Mouse (Mus musculus) hindbrain, embryonic 10.5 days (tissue): Measurements from ENCODE around the gene Slc4a7. TPM values are rescaled to one million over a fixed set of nuclear protein-coding genes. Genes with fewer than 3 reads are reported as not detected.
"Not testable (repeated sequence)": the region's sequence is repeated elsewhere in the genome, so short reads cannot be mapped to it uniquely, and the experiment has no call there.

Experiments
- DNase-seq: peaks from one replicate; pipeline ENCODE4 v3.0.0-alpha.2; 2017; ENCODE audit warnings: low spot score
- H3K27ac ChIP-seq: fragments of 300-500 bp; sonication (generic); 2 replicates; pipeline ENCODE4 v1.5.1; 2016; ENCODE audit warnings: mild to moderate bottlenecking, moderate library complexity
- H3K27me3 ChIP-seq: fragments of 300-500 bp; sonication (generic); 2 replicates; pipeline ENCODE4 v1.6.1; 2016; ENCODE audit warnings: mild to moderate bottlenecking; ENCODE audit not compliant: poor library complexity, insufficient read depth, severe bottlenecking
- H3K36me3 ChIP-seq: fragments of 300-500 bp; sonication (generic); 2 replicates; pipeline ENCODE4 v1.6.1; 2016; ENCODE audit warnings: mild to moderate bottlenecking, moderate library complexity
- H3K4me1 ChIP-seq: fragments of 300-500 bp; sonication (generic); replicated peaks from 2 replicates; pipeline ENCODE4 v1.6.1; 2016; ENCODE audit warnings: mild to moderate bottlenecking
- H3K4me3 ChIP-seq: fragments of 300-500 bp; sonication (generic); 2 replicates; pipeline ENCODE4 v1.5.1; 2016; ENCODE audit warnings: mild to moderate bottlenecking, moderate library complexity
- H3K9me3 ChIP-seq: fragments of 300-500 bp; sonication (generic); 2 replicates; pipeline ENCODE4 v1.6.1; 2016; ENCODE audit warnings: mild to moderate bottlenecking, moderate library complexity
- WGBS: fragments of 180-500 bp; shearing (Covaris S2); methylation state at CpG from one replicate; pipeline ENCODE4 v1.1.7; 2016; 5-methylcytosine and 5-hydroxymethylcytosine counted together
- polyA plus RNA-seq: library from polyadenylated mRNA; unstranded; fragments of >200 nt; fragmentation: Nextera tagmentation; extraction: Ambion mirVana; gene quantifications from 2 replicates; pipeline ENCODE4 v1.2.1, GENCODE M21; 2016

Slc4a7 gene
- polyA plus RNA-seq, 1 experiment from 2014 or later = 28.3 TPM

GRCm38 (mm10) chr14:14709021-14709420 lies 6.9 kb downstream of the Slc4a7 start:
- WGBS = 80% methylated on average over 1 of the region's 1 CpGs
- peaks cover 54% of the 10 kb centered on the region for H3K36me3 ChIP-seq
- no peaks in the 10 kb centered on the region for H3K27me3 ChIP-seq
- no peak for DNase-seq
- H3K4me1 ChIP-seq = peaks cover 28% of the 10 kb centered on the region
- H3K9me3 ChIP-seq = no peaks in the 10 kb centered on the region
- H3K4me3 ChIP-seq = no peak overlapping the region
- no peak overlapping the region for H3K27ac ChIP-seq

- Histone ChIP-seq H3K4me3 (no peak overlapping the region), H3K4me1 (no peaks in the 10 kb centered on the region), H3K36me3 (peaks cover 41% of the 10 kb centered on the region), H3K27ac (no peak overlapping the region), H3K9me3 (no peaks in the 10 kb centered on the region), H3K27me3 (no peaks in the 10 kb centered on the region)
- DNase-seq = no peak
Observed at GRCm38 (mm10) chr14:14714130-14714529, 12.1 kb downstream of the Slc4a7 start.

GRCm38 (mm10) chr14:14715794-14716193 lies 13.7 kb downstream of the Slc4a7 start:
- WGBS = 94% methylated on average over 2 of the region's 2 CpGs
- no peaks in the 10 kb centered on the region for H3K27me3 ChIP-seq

DNA sequence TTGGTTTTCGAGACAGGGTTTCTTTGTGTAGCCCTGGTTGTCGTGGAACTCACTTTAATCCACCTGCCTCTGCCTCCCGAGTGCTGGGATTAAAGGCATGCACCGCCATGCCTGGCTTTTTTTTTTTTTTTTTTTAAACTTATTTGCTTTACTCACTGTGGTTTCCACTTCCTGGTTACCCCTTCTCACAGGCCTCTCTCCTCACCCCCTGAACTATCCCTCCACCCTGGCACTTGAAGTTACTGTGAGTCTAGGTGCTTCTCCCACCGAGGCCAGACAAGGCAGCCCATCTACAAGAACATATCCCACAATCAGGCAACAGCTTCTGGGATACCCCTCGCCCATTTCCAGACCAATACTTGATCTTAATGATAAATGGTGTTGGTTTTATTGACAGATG lies 14.8 kb downstream of the Slc4a7 start:
- WGBS = 89% methylated on average over 6 of the region's 6 CpGs
- H3K27me3 ChIP-seq = no peaks in the 10 kb centered on the region

More at GRCm38 (mm10) chr14:14715794-14716193, 13.7 kb downstream of the Slc4a7 start:
- H3K4me1 ChIP-seq = no peaks in the 10 kb centered on the region
- H3K36me3 ChIP-seq = peaks cover 32% of the 10 kb centered on the region
- no peaks in the 10 kb centered on the region for H3K9me3 ChIP-seq
- no peak overlapping the region for H3K4me3 ChIP-seq
- no peak for DNase-seq
- H3K27ac ChIP-seq = no peak overlapping the region

DNA sequence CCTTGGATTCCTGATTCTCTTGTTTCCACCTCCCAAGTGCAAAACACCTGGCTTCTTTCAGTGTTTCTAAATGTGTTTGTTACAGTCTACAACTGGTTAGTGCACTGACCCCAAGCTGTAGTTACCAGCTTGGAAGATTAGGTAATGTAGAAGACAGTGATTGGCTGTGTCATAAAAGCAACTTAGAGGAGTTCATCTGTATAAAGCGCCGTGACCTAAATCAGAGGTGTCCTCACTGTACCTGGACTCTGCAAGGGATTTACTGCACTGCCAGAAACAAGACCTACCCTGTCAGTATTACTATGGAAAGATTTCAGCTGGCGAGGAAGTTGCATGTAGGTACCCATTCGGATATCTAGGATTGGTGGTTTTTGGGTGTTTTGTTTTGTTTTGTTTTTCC lies 16.5 kb downstream of the Slc4a7 start:
- H3K27me3 ChIP-seq = no peaks in the 10 kb centered on the region
- no peaks in the 10 kb centered on the region for H3K4me1 ChIP-seq
- H3K4me3 ChIP-seq = no peak overlapping the region
- no peaks in the 10 kb centered on the region for H3K9me3 ChIP-seq
- WGBS = 94% methylated on average over 4 of the region's 4 CpGs
- DNase-seq = no peak
- peaks cover 29% of the 10 kb centered on the region for H3K36me3 ChIP-seq
- H3K27ac ChIP-seq = no peak overlapping the region

More for the DNA sequence above, 14.8 kb downstream of the Slc4a7 start:
- no peak overlapping the region for H3K27ac ChIP-seq
- no peaks in the 10 kb centered on the region for H3K9me3 ChIP-seq
- H3K4me1 ChIP-seq = no peaks in the 10 kb centered on the region
- DNase-seq = no peak
- peaks cover 30% of the 10 kb centered on the region for H3K36me3 ChIP-seq
- no peak overlapping the region for H3K4me3 ChIP-seq

GRCm38 (mm10) chr14:14781169-14781568 lies 79.1 kb downstream of the Slc4a7 start:
- no peaks in the 10 kb centered on the region for H3K4me1 ChIP-seq
- H3K9me3 ChIP-seq = no peaks in the 10 kb centered on the region
- no peaks in the 10 kb centered on the region for H3K27me3 ChIP-seq
- H3K27ac ChIP-seq = no peak overlapping the region
- no peak overlapping the region for H3K4me3 ChIP-seq
- 86% methylated on average over 2 of the region's 2 CpGs for WGBS
- no peak for DNase-seq
- peaks cover 94% of the 10 kb centered on the region for H3K36me3 ChIP-seq

DNA sequence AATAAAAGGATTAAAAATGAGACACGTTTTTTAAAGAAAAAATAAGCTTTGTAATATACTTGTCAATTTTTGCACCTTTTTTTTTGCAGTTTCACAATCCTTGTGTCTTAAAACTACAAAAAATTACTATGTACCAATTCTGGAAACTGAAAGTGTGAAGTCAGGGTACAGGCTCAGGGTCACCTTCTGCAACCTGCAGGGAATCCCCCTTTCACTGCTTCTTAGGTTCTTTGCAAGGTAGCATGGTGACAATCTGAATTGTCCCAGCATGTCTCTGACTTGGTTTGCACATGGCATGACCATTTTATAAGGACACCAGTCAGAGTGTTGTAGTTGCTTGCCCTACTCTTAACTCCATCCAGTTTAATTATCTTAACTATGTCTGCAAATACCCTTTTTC lies 82.1 kb downstream of the Slc4a7 start:
- H3K4me1 ChIP-seq = no peaks in the 10 kb centered on the region
- H3K4me3 ChIP-seq = no peak overlapping the region
- H3K36me3 ChIP-seq = peaks cover 91% of the 10 kb centered on the region
- WGBS = 90% methylated on average over 1 of the region's 1 CpGs
- H3K27me3 ChIP-seq = no peaks in the 10 kb centered on the region
- H3K27ac ChIP-seq = no peak overlapping the region
- no peak for DNase-seq
- H3K9me3 ChIP-seq = no peaks in the 10 kb centered on the region

DNA sequence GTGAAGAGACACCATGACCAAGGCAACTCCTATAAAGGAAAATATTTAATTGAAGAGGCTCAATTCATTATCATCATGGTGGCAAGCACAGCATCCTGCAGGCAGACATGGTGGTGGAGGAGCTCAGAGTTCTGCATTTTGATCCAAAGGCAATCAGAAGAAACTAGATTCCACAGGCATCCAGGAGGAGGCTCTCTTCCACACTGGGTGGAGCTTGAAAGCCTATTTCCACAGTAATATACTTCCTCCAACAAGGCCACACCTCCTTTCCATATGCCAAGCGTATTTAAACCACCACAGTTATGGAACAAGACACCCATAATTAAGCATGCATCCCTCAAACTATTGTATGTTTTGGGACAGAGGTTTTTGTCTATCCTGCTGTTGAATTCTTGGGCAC lies 84.9 kb downstream of the Slc4a7 start:
- H3K27ac ChIP-seq = no peak overlapping the region
- H3K4me1 ChIP-seq = no peaks in the 10 kb centered on the region
- H3K9me3 ChIP-seq = no peaks in the 10 kb centered on the region
- no peak overlapping the region for H3K4me3 ChIP-seq
- no peak for DNase-seq
- H3K27me3 ChIP-seq = no peaks in the 10 kb centered on the region
- peaks cover 89% of the 10 kb centered on the region for H3K36me3 ChIP-seq
- 98% methylated on average over 1 of the region's 1 CpGs for WGBS

GRCm38 (mm10) chr14:14789840-14790470 lies 87.9 kb downstream of the Slc4a7 start:
- H3K4me3 ChIP-seq = no peak overlapping the region
- H3K4me1 ChIP-seq = no peaks in the 10 kb centered on the region
- H3K36me3 ChIP-seq = peaks cover 77% of the 10 kb centered on the region
- H3K27ac ChIP-seq = no peak overlapping the region
- 95% methylated on average over 4 of the region's 4 CpGs for WGBS
- H3K9me3 ChIP-seq = no peaks in the 10 kb centered on the region
- H3K27me3 ChIP-seq = no peaks in the 10 kb centered on the region
- no peak for DNase-seq

- no peak for DNase-seq
- H3K4me1 ChIP-seq = peaks cover 5% of the 10 kb centered on the region; the same call in 1 of the 2 replicates
- WGBS = 91% methylated on average over 5 of the region's 5 CpGs
- peaks cover 52% of the 10 kb centered on the region for H3K36me3 ChIP-seq
- H3K27ac ChIP-seq = no peak overlapping the region
- H3K27me3 ChIP-seq = no peaks in the 10 kb centered on the region
- no peaks in the 10 kb centered on the region for H3K9me3 ChIP-seq
- no peak overlapping the region for H3K4me3 ChIP-seq
Observed at GRCm38 (mm10) chr14:14799861-14800260, 97.8 kb downstream of the Slc4a7 start.

DNA sequence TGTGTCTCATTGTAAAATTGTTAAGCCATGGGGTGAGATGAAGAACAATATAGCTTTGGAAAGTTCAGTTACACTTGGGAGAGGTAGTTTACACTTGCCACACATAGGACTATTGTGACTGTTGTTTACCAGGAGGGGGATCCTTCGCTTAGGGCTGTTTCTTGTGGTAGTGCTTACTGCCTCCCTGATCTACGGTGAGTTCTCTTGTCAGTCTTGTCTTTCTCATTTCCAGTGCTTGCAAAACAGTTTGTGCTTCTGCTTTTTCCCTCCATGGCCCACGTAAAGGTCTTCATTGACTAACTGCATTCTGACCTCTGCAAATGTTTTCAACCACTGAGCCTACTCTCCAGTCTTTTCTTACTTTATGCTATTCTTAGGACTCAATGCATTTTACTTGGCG lies 98.3 kb downstream of the Slc4a7 start:
- H3K27me3 ChIP-seq = no peaks in the 10 kb centered on the region
- peaks cover 5% of the 10 kb centered on the region; the same call in 1 of the 2 replicates for H3K4me1 ChIP-seq
- 94% methylated on average over 4 of the region's 4 CpGs for WGBS
- H3K27ac ChIP-seq = no peak overlapping the region
- no peak for DNase-seq
- H3K36me3 ChIP-seq = peaks cover 49% of the 10 kb centered on the region
- H3K9me3 ChIP-seq = no peaks in the 10 kb centered on the region
- no peak overlapping the region for H3K4me3 ChIP-seq

GRCm38 (mm10) chr14:14800810-14801209 lies 98.7 kb downstream of the Slc4a7 start:
- H3K4me1 ChIP-seq = peaks cover 5% of the 10 kb centered on the region; the same call in 1 of the 2 replicates
- H3K36me3 ChIP-seq = peaks cover 45% of the 10 kb centered on the region
- no peak overlapping the region for H3K4me3 ChIP-seq
- no peak for DNase-seq
- no peak overlapping the region for H3K27ac ChIP-seq
- no peaks in the 10 kb centered on the region for H3K9me3 ChIP-seq
- H3K27me3 ChIP-seq = no peaks in the 10 kb centered on the region
- WGBS = 95% methylated on average over 3 of the region's 3 CpGs

GRCm38 (mm10) chr14:14803115-14803514 lies 101.0 kb downstream of the Slc4a7 start, which contains the start of gene Nek10:
Nek10 (plus strand) TSS chr14:14803415.
- not testable (repeated sequence) for DNase-seq, H3K4me1 ChIP-seq, H3K4me3 ChIP-seq, H3K27me3 ChIP-seq, H3K9me3 ChIP-seq, H3K27ac ChIP-seq
- H3K36me3 ChIP-seq = peaks cover 23% of the 10 kb centered on the region
- 57% methylated on average over 2 of the region's 2 CpGs for WGBS
